Mouse (Mus musculus) heart, adult 2 months (tissue): Measurements from ENCODE around the gene Gtf2h5. TPM values are rescaled to one million over a fixed set of nuclear protein-coding genes. Genes with fewer than 3 reads are reported as not detected.

Experiments
- DNase-seq, 2 experiments: peaks; one replicate each; pipeline ENCODE4 v3.0.0; 2021
- H3K27ac ChIP-seq: fragments of 200-600 bp; 2 replicates; pipeline ENCODE4 v1.8.1; 2022
- H3K27me3 ChIP-seq: fragments of 200-500 bp; 2 replicates; pipeline ENCODE4 v1.6.1; 2012; ENCODE audit warnings: mild to moderate bottlenecking, low read length, inconsistent platforms, mixed read lengths; ENCODE audit not compliant: control insufficient read depth, insufficient read depth
- H3K36me3 ChIP-seq: fragments of 200-500 bp; 2 replicates; pipeline ENCODE4 v1.6.1; 2012; ENCODE audit warnings: low read length, inconsistent platforms; ENCODE audit not compliant: control insufficient read depth, insufficient read depth
- H3K4me1 ChIP-seq: fragments of 200-500 bp; 2 replicates; pipeline ENCODE4 v1.6.1; 2011; ENCODE audit warnings: low read length; ENCODE audit not compliant: control insufficient read depth, insufficient read depth
- H3K4me3 ChIP-seq: fragments of 200-600 bp; 2 replicates; pipeline ENCODE4 v1.8.1; 2022
- H3K79me2 ChIP-seq: fragments of 200-500 bp; replicated peaks from 2 replicates; pipeline ENCODE4 v1.6.1; 2012; ENCODE audit warnings: mild to moderate bottlenecking, inconsistent platforms, low read length, moderate library complexity, mixed read lengths; ENCODE audit not compliant: control insufficient read depth, insufficient read depth
- H3K9ac ChIP-seq: fragments of 200-500 bp; 2 replicates; pipeline ENCODE4 v1.6.1; 2012; ENCODE audit warnings: low read depth, mild to moderate bottlenecking, control low read depth, inconsistent platforms, low read length, mixed read lengths
- CTCF ChIP-seq: fragments of 200-600 bp; IDR thresholded peaks from 2 replicates; pipeline ENCODE4 v1.8.1; 2022; ENCODE audit warnings: antibody characterized with exemption, mild to moderate bottlenecking, moderate library complexity
- EP300 ChIP-seq: fragments of 200-500 bp; IDR thresholded peaks from 2 replicates; pipeline ENCODE4 v1.6.1; 2011; ENCODE audit warnings: low read depth, low read length, control low read depth; ENCODE audit not compliant: insufficient read depth
- POLR2A ChIP-seq: fragments of 200-500 bp; IDR thresholded peaks from 2 replicates; pipeline ENCODE4 v1.6.1; 2011; ENCODE audit warnings: mild to moderate bottlenecking, low read depth, low read length, control low read depth; ENCODE audit not compliant: insufficient read depth
- WGBS: fragments of 180-500 bp; shearing (Covaris S2); methylation state at CpG from one replicate; pipeline ENCODE4 v1.1.7; 2018; 5-methylcytosine and 5-hydroxymethylcytosine counted together
- intact Hi-C: fragments of 180-260 bp; cut with DNase I; formaldehyde crosslinking; loops from one replicate; pipeline ENCODE4 v1.15.1; 2025
- polyA plus RNA-seq: library from polyadenylated mRNA; depleted of rRNA; stranded (reverse); fragments of >200 nt; gene quantifications from 2 replicates; pipeline ENCODE4 v1.2.3, GENCODE M21; 2012
- total RNA-seq, 2 experiments: library from RNA; stranded (reverse); gene quantifications; 2 replicates each; pipeline ENCODE4 v1.2.3; 2021

Gene Gtf2h5
- total and polyA plus RNA-seq, 3 experiments = 25.5 to 64.7 (median 54.6) TPM

- Histone ChIP-seq H3K27me3 (no peaks in the 10 kb centered on the region), H3K4me3 (no peak overlapping the region), H3K79me2 (no peaks in the 10 kb centered on the region), H3K9ac (no peak overlapping the region), H3K36me3 (no peaks in the 10 kb centered on the region), H3K27ac (no peak overlapping the region), H3K4me1 (no peaks in the 10 kb centered on the region)
- TF ChIP-seq EP300 (no peak), POLR2A (no peak), CTCF (no peak)
- intact Hi-C loops = no loop called here
- DNase-seq = no peak
- WGBS = 89% methylated on average over 6 of the region's 6 CpGs
Observed at GRCm38 (mm10) chr17:6069866-6070265, 9.7 kb upstream of the Gtf2h5 start.

DNA sequence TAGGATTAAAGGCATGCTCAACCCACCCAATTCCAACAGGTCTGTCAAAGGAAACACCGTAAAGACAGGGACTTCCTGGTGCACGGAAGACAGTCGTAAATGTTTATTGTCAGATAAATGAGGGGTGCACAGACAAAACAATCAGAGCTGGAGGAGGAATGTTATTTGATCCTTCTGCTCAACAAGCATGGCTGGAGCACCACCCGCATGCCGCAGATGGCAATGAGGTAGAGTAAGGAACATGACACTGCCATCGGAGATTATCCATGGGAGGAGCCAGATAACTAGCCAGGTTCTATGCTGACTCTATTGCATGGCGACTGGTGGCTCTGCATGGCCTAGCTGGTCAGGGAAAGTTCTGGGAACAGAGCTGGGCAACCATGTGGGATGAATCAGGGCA, 6.2 kb upstream of the Gtf2h5 start:
- Histone ChIP-seq H3K36me3 (no peaks in the 10 kb centered on the region), H3K4me1 (no peaks in the 10 kb centered on the region), H3K4me3 (no peak overlapping the region), H3K27ac (no peak overlapping the region), H3K27me3 (no peaks in the 10 kb centered on the region), H3K79me2 (no peaks in the 10 kb centered on the region; the same call in 1 of the 2 replicates), H3K9ac (no peak overlapping the region)
- TF ChIP-seq CTCF (no peak), POLR2A (no peak), EP300 (no peak)
- 75% methylated on average over 7 of the region's 7 CpGs for WGBS
- intact Hi-C loops = no loop called here
- DNase-seq = no peak

- H3K9ac ChIP-seq = no peak overlapping the region
- H3K27ac ChIP-seq = no peak overlapping the region
- no peak for DNase-seq
- no peak overlapping the region for H3K4me3 ChIP-seq
- intact Hi-C loops = no loop called here
- H3K79me2 ChIP-seq = no peaks in the 10 kb centered on the region
- WGBS = 67% methylated on average over 5 of the region's 5 CpGs
- no peaks in the 10 kb centered on the region for H3K36me3 ChIP-seq
- no peak for TF ChIP-seq CTCF
- TF ChIP-seq POLR2A = no peak
- no peak for TF ChIP-seq EP300
- no peaks in the 10 kb centered on the region for H3K27me3 ChIP-seq
- H3K4me1 ChIP-seq = peaks cover 2% of the 10 kb centered on the region; the same call in 1 of the 2 replicates
Observed at GRCm38 (mm10) chr17:6083323-6083890, 3.8 kb downstream of the Gtf2h5 start.

GRCm38 (mm10) chr17:6091604-6092003, 12.0 kb downstream of the Gtf2h5 start:
- H3K79me2 ChIP-seq = no peaks in the 10 kb centered on the region
- intact Hi-C loops = no loop called here
- no peaks in the 10 kb centered on the region for H3K4me1 ChIP-seq
- no peak for DNase-seq
- H3K27me3 ChIP-seq = no peaks in the 10 kb centered on the region
- no peak overlapping the region for H3K9ac ChIP-seq
- 85% methylated on average over 6 of the region's 6 CpGs for WGBS
- H3K4me3 ChIP-seq = no peak overlapping the region
- no peak overlapping the region for H3K27ac ChIP-seq
- no peak for TF ChIP-seq CTCF
- no peak for TF ChIP-seq EP300
- TF ChIP-seq POLR2A = no peak
- no peaks in the 10 kb centered on the region for H3K36me3 ChIP-seq

DNA sequence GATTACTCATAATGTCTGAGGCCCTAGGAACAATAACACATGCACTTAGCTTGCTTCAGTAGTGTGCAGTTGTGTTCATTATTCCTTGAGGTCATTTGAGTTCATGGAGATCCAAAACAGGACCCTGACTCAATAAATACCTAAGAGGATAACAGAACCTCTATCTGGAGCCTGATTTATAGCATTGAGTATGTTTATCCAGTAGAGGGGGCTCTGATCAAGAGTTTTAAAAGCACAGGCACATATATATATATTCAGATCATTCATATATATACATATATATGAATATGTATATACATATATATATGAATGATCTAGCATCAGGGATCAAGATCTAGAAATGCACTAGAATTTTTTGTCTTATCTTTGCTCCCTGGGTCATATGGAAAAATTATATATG, 16.0 kb downstream of the Gtf2h5 start:
- intact Hi-C loops = no loop called here
- Histone ChIP-seq H3K9ac (no peak overlapping the region), H3K27ac (no peak overlapping the region), H3K79me2 (no peaks in the 10 kb centered on the region), H3K4me3 (no peak overlapping the region), H3K27me3 (no peaks in the 10 kb centered on the region), H3K4me1 (no peaks in the 10 kb centered on the region), H3K36me3 (no peaks in the 10 kb centered on the region)
- TF ChIP-seq POLR2A (no peak), CTCF (peak; percentile 56)
- no peak for DNase-seq

- no peak for TF ChIP-seq POLR2A
- TF ChIP-seq EP300 = peak; percentile 72; the same call in 1 of the 2 replicates
- no peak; the same call in 1 of the 2 replicates for TF ChIP-seq CTCF
- no peak overlapping the region for H3K27ac ChIP-seq
- WGBS = 28% methylated on average over 4 of the region's 4 CpGs
- H3K9ac ChIP-seq = no peak overlapping the region
- no peaks in the 10 kb centered on the region for H3K79me2 ChIP-seq
- no peak overlapping the region for H3K4me3 ChIP-seq
- H3K27me3 ChIP-seq = no peaks in the 10 kb centered on the region
- no peaks in the 10 kb centered on the region for H3K36me3 ChIP-seq
- H3K4me1 ChIP-seq = no peaks in the 10 kb centered on the region
- intact Hi-C loops = no loop called here
- peak; percentile 43 to 63 for DNase-seq
Observed at GRCm38 (mm10) chr17:6097884-6098283, 18.3 kb downstream of the Gtf2h5 start.
